31 mouse cellular contexts compared by ENCODE assay signal in genomic region chr3:84318865-84319264, GRCm38 (mm10). TPM values are rescaled to one million over a fixed set of nuclear protein-coding genes. Genes with fewer than 3 reads are reported as not detected.
A peak's percentile ranks its signal among the peaks of the same experiment; 100 is the strongest.
DNase-seq lines count a peak whose midpoint lies in the region; ATAC-seq and TF ChIP-seq lines count a peak whose summit lies in the region.
"Had no signal": no experiment of that assay in that cellular context is flagged by ENCODE, and none has a peak within 500 bp of the region (broad histone marks: within the 10 kb centered on the region; RNA-seq: fewer than 3 reads in every experiment).

No protein-coding gene starts in this region.

- ATAC-seq in heart, embryonic 15.5 days (replicated peaks; ENCODE audit: insufficient number of reproducible peaks, insufficient read depth, low FRiP score, low read depth): no peak
- ATAC-seq: forebrain, embryonic 16.5 days; intestine, embryonic 16.5 days had no signal

- no peak for TF ChIP-seq RAD21 in MEL (IDR thresholded peaks at IDR 0.05; ENCODE audit: low read depth, low read length)

- no peak for TF ChIP-seq CTCF in MEL (IDR thresholded peaks at IDR 0.05 in 2 of 3, conservative IDR thresholded peaks at IDR 0.05 in 1 of 3; ENCODE audit: control insufficient read depth in 1 of 3, insufficient read depth in 1 of 3, low read depth in 2 of 3, low read length in 3 of 3, poor library complexity in 1 of 3, severe bottlenecking in 1 of 3)

- peaks cover 23% of the 10 kb centered on the region for H3K4me1 ChIP-seq in heart, embryonic 15.5 days (replicated peaks)
- peaks cover 2 to 26% of the 10 kb centered on the region in 2 experiments; a peak in 3 of 4 replicates for H3K4me1 ChIP-seq in MEL (ENCODE audit: control insufficient read depth in 1 of 2, insufficient read depth in 2 of 2, low read length in 2 of 2)

- DNase-seq in heart, postnatal 10 days: no peak
- peak; percentile 75 for DNase-seq in 3134 (ENCODE audit: extremely low read depth, insufficient read length, low spot score)
- no peak for DNase-seq in MEL (ENCODE audit: low read depth, low spot score)
- peak; percentile 86 for DNase-seq in fibroblast of lung, adult 2 months (ENCODE audit: low read depth)
- DNase-seq in left cerebral cortex, adult 8-10 months (ENCODE audit: low spot score in 2 of 2): no peak
- no peak for DNase-seq in kidney, postnatal 4 days
- no peak for DNase-seq in left cerebral cortex, adult 11 months (ENCODE audit: low spot score)
- DNase-seq: B cell, adult 2 months; cerebellum, adult 11-12 months; cerebellum, adult 9-11 months; embryo, embryonic 11 days; gastrocnemius, adult 2 months; gastrocnemius, postnatal 36 days; heart, postnatal 36 days; kidney, adult 9 months; kidney, postnatal 10 days; right cerebral cortex, postnatal 25 days; thymus, postnatal 14 days had no signal

- no peaks in the 10 kb centered on the region for H3K27me3 ChIP-seq in heart, embryonic 15.5 days
- no peaks in the 10 kb centered on the region for H3K27me3 ChIP-seq in MEL (ENCODE audit: control insufficient read depth in 1 of 2, insufficient read depth in 2 of 2, low read length in 2 of 2)
- H3K27me3 ChIP-seq: CH12.LX; embryonic facial prominence, embryonic 12.5 days; hindbrain, embryonic 13.5 days; limb, embryonic 15.5 days; midbrain, embryonic 12.5 days; stomach, embryonic 15.5 days had no signal

- no peaks in the 10 kb centered on the region for H3K79me2 ChIP-seq in MEL (ENCODE audit: control insufficient read depth, insufficient read depth, low read length, poor library complexity)

- no peak overlapping the region for H3K4me2 ChIP-seq in heart, embryonic 15.5 days
- H3K4me2 ChIP-seq: embryonic facial prominence, embryonic 12.5 days; heart, embryonic 12.5 days; hindbrain, embryonic 13.5 days; limb, embryonic 15.5 days; midbrain, embryonic 12.5 days; stomach, embryonic 15.5 days had no signal

- H3K27ac ChIP-seq in heart, embryonic 15.5 days: 0 out of 2 replicates have a peak overlapping the region, but pooled peaks have one; percentile 53
- H3K27ac ChIP-seq in MEL (ENCODE audit: control insufficient read depth, low read depth, low read length): peak overlapping the region; percentile 18; the same call in 1 of the 2 replicates
- H3K27ac ChIP-seq: embryonic facial prominence, embryonic 12.5 days; gastrocnemius, adult 2 months; hindbrain, embryonic 13.5 days; layer of hippocampus, adult 2 months; limb, embryonic 10.5 days; limb, embryonic 15.5 days; midbrain, embryonic 12.5 days; stomach, embryonic 15.5 days had no signal

- no peak for TF ChIP-seq EP300 in MEL (IDR thresholded peaks at IDR 0.05; ENCODE audit: low read depth in 1 of 2, low read length in 2 of 2)

- no peak overlapping the region for H3K9ac ChIP-seq in heart, embryonic 15.5 days
- no peak overlapping the region for H3K9ac ChIP-seq in MEL (ENCODE audit: control insufficient read depth, low read depth, low read length, poor library complexity, severe bottlenecking)
- H3K9ac ChIP-seq: embryonic facial prominence, embryonic 12.5 days; heart, embryonic 12.5 days; hindbrain, embryonic 13.5 days; limb, embryonic 15.5 days; midbrain, embryonic 12.5 days; stomach, embryonic 15.5 days had no signal

- WGBS in heart, embryonic 15.5 days: 83% methylated on average over 4 of the region's 4 CpGs

- H3K4me3 ChIP-seq in heart, embryonic 15.5 days: no peak overlapping the region
- H3K4me3 ChIP-seq in MEL (ENCODE audit: control insufficient read depth in 1 of 2, insufficient read depth in 1 of 2, low read depth in 2 of 2, low read length in 2 of 2): no peak overlapping the region
- H3K4me3 ChIP-seq: embryonic facial prominence, embryonic 12.5 days; gastrocnemius, adult 2 months; heart, embryonic 12.5 days; hindbrain, embryonic 13.5 days; layer of hippocampus, adult 2 months; limb, embryonic 10.5 days; limb, embryonic 15.5 days; megakaryocyte, embryonic 14.5 days; midbrain, embryonic 12.5 days; stomach, embryonic 15.5 days had no signal

- H3K36me3 ChIP-seq in heart, embryonic 15.5 days: no peaks in the 10 kb centered on the region
- H3K36me3 ChIP-seq in MEL (ENCODE audit: control insufficient read depth in 1 of 2, insufficient read depth in 2 of 2, low read length in 2 of 2): peaks cover 0 to 23% of the 10 kb centered on the region in 2 experiments; a peak in 2 of 4 replicates
- H3K36me3 ChIP-seq: embryonic facial prominence, embryonic 12.5 days; heart, embryonic 12.5 days; hindbrain, embryonic 13.5 days; limb, embryonic 10.5 days; limb, embryonic 15.5 days; midbrain, embryonic 12.5 days; stomach, embryonic 15.5 days had no signal

- H3K9me3 ChIP-seq in heart, embryonic 15.5 days (replicated peaks): no peaks in the 10 kb centered on the region
- no peaks in the 10 kb centered on the region for H3K9me3 ChIP-seq in MEL (replicated peaks; ENCODE audit: insufficient read depth, low read length)
- H3K9me3 ChIP-seq: embryonic facial prominence, embryonic 12.5 days; heart, embryonic 12.5 days; hindbrain, embryonic 13.5 days; limb, embryonic 10.5 days; limb, embryonic 15.5 days; megakaryocyte, embryonic 14.5 days; midbrain, embryonic 12.5 days; stomach, embryonic 15.5 days had no signal

- intact Hi-C loops in heart, postnatal 10 days (cut with DNase I): no loop called here

- TF ChIP-seq POLR2A in MEL (IDR thresholded peaks at IDR 0.05; ENCODE audit: control insufficient read depth in 1 of 2, insufficient read depth in 1 of 2, low read depth in 1 of 2, low read length in 2 of 2, poor library complexity in 1 of 2): no peak

TF ChIP-seq in MEL, 35 proteins besides CTCF, POLR2A, EP300 and RAD21:
- no peak for TF ChIP-seq POLR2AphosphoS2 (IDR thresholded peaks at IDR 0.05; ENCODE audit: low read length)
- no peak for TF ChIP-seq MYB (IDR thresholded peaks at IDR 0.05; ENCODE audit: low read depth, low read length)
- TF ChIP-seq KAT2A (conservative IDR thresholded peaks at IDR 0.05; ENCODE audit: low read depth, low read length): no peak
TF ChIP-seq in MEL: peak in this region for 0.

RNA-seq across cellular contexts. Expression of gene Trim2, which starts 12.2 kb away (rescaled TPM):
- 7.9 and 11.9 TPM in 2 replicates for polyA plus RNA-seq in heart, embryonic 15.5 days (2015; fragmentation: Nextera tagmentation; extraction: Ambion mirVana)
- total RNA-seq in heart, postnatal 10 days (2021): 1 to 10 TPM; 9.1 to 9.9 TPM
- total RNA-seq in MEL (2012; rRNA removed): 1.7 and 2.8 TPM in 2 replicates
- polyA plus RNA-seq in MEL (2012; ENCODE audit: insufficient read depth in 1 of 2, insufficient read length in 2 of 2, low read depth in 1 of 2, low replicate concordance in 2 of 2, missing spikeins in 1 of 2): 1 to 10 TPM in 1 of 2 experiments, not detected in 1; 4.4 TPM
- 100 to 1,000 TPM; 252 to 273 (median 260) TPM for total RNA-seq in left cerebral cortex, adult 8-10 months (2022)

Comparison
In these comparisons a context has a peak if more than half of its experiments do, and no peak if none do; other contexts are left out.
1. DNase-seq: peak in 3134 (single experiment) and fibroblast of lung, adult 2 months (single experiment); none in heart, postnatal 10 days (0 of 2), MEL (single experiment), left cerebral cortex, adult 8-10 months (0 of 2), kidney, postnatal 4 days (0 of 2) and left cerebral cortex, adult 11 months (single experiment).
2. RNA of gene Trim2, which starts 12.2 kb away (total RNA-seq): 252 to 273 TPM in left cerebral cortex, adult 8-10 months; 9.1 to 9.9 TPM in heart, postnatal 10 days and 1.7 to 2.8 TPM in MEL; every median in the first group is over 10 times any median in the second.